Mouse (Mus musculus) lung, adult 18-20 months (tissue): ENCODE data around the gene Hk2.
"Not testable (repeated sequence)": the region's sequence is repeated elsewhere in the genome, so short reads cannot be mapped to it uniquely, and the experiment has no call there.

Source experiments
- DNase-seq, 2 experiments: peaks; one replicate each; pipeline ENCODE4 v3.0.0; 2022; ENCODE audit warnings: mixed read lengths in 2 of 2

Gene Hk2

GRCm38 (mm10) chr6:82684136-82684535 is 90.1 kb downstream of the Hk2 start:
- DNase-seq, result no peak

GRCm38 (mm10) chr6:82679286-82679685 is 95.0 kb downstream of the Hk2 start:
- DNase-seq, result not testable (repeated sequence)

- not testable (repeated sequence) for DNase-seq
Measured at GRCm38 (mm10) chr6:82677629-82678028, 96.6 kb downstream of the Hk2 start.
